Mouse (Mus musculus): ENCODE results near the gene Slc17a7. TPM values are rescaled to one million over a fixed set of nuclear protein-coding genes. Genes with fewer than 3 reads are reported as not detected.
"Not testable (repeated sequence)": the region's sequence is repeated elsewhere in the genome, so short reads cannot be mapped to it uniquely, and the experiment has no call there.

Gene Slc17a7
- polyA plus RNA-seq, 1 experiment from 2014 or later, result not detected

GRCm38 (mm10) chr7:45121966-45122365 is 41.8 kb upstream of the Slc17a7 start:
- H3K9me3 ChIP-seq (ENCODE audit: control insufficient read depth, low read length), result no peaks in the 10 kb centered on the region
- H3K36me3 ChIP-seq (ENCODE audit: control insufficient read depth, insufficient read depth, low read length), result peaks cover 27% of the 10 kb centered on the region
- H3K9ac ChIP-seq (ENCODE audit: low read length), result no peak overlapping the region; the same call in 1 of the 2 replicates
- peak overlapping the region; percentile 56; the same call in 1 of the 2 replicates for H3K27ac ChIP-seq (replicated peaks)
- ATAC-seq (ENCODE audit: low FRiP score, low TSS enrichment) (no peak), DNase-seq (ENCODE audit: low spot score) (no peak)
- H3K4me2 ChIP-seq (replicated peaks; ENCODE audit: low read depth), result no peak overlapping the region
- H3K4me1 ChIP-seq (replicated peaks; ENCODE audit: control insufficient read depth, insufficient read depth), result 0 out of 2 replicates have a peak, but pooled peaks cover 3% of the 10 kb centered on the region
- no peaks in the 10 kb centered on the region for H3K27me3 ChIP-seq (ENCODE audit: control insufficient read depth, insufficient read depth, low read length)
- TF ChIP-seq CTCF (IDR thresholded peaks at IDR 0.05; ENCODE audit: low read depth) (no peak), EP300 (optimal IDR thresholded peaks at IDR 0.05) (no peak)
- no peak overlapping the region for H3K4me3 ChIP-seq (ENCODE audit: low read depth, low read length)

- DNase-seq (ENCODE audit: low spot score) (no peak), ATAC-seq (ENCODE audit: low FRiP score, low TSS enrichment) (no peak)
- H3K9ac ChIP-seq (ENCODE audit: low read length), result peak overlapping the region; percentile 94; the same call in 1 of the 2 replicates
- H3K27ac ChIP-seq (replicated peaks), result no peak overlapping the region
- no peak for TF ChIP-seq EP300 (optimal IDR thresholded peaks at IDR 0.05)
- TF ChIP-seq CTCF (IDR thresholded peaks at IDR 0.05; ENCODE audit: low read depth), result no peak
- peaks cover 29% of the 10 kb centered on the region for H3K36me3 ChIP-seq (ENCODE audit: control insufficient read depth, insufficient read depth, low read length)
- H3K27me3 ChIP-seq (ENCODE audit: control insufficient read depth, insufficient read depth, low read length), result no peaks in the 10 kb centered on the region
- peak overlapping the region; percentile 81 for H3K4me2 ChIP-seq (replicated peaks; ENCODE audit: low read depth)
- WGBS, result 74% methylated on average over 15 of the region's 15 CpGs
- H3K4me1 ChIP-seq (replicated peaks; ENCODE audit: control insufficient read depth, insufficient read depth), result 0 out of 2 replicates have a peak, but pooled peaks cover 5% of the 10 kb centered on the region
- no peaks in the 10 kb centered on the region for H3K9me3 ChIP-seq (ENCODE audit: control insufficient read depth, low read length)
- H3K4me3 ChIP-seq (ENCODE audit: low read depth, low read length), result peak overlapping the region; percentile 94
Measured at GRCm38 (mm10) chr7:45122561-45123185, 41.1 kb upstream of the Slc17a7 start.

DNA sequence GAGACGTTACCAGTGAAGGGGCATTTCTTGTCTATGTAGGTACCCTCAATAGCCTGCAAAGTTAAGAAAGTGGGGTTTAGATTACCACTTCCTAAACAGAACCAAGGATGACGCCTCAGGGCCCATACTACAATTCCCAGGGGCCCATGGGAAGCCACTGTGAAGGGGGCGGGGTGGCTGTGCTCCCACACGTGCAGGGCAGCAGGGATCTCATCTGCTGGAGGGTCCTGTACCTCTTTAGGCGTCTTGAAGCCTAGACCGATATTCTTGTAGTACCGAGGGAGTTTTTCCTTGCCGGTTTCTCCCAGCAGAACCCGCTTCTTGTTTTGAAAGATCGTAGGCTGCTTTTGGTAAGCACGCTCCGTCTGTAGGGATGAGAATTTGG is 40.6 kb upstream of the Slc17a7 start:
- H3K27me3 ChIP-seq (ENCODE audit: control insufficient read depth, insufficient read depth, low read length), result no peaks in the 10 kb centered on the region
- H3K27ac ChIP-seq (replicated peaks), result peak overlapping the region; percentile 93; the same call in 1 of the 2 replicates
- no peaks in the 10 kb centered on the region for H3K9me3 ChIP-seq (ENCODE audit: control insufficient read depth, low read length)
- peaks cover 29% of the 10 kb centered on the region for H3K36me3 ChIP-seq (ENCODE audit: control insufficient read depth, insufficient read depth, low read length)
- 0 out of 2 replicates have a peak, but pooled peaks cover 5% of the 10 kb centered on the region for H3K4me1 ChIP-seq (replicated peaks; ENCODE audit: control insufficient read depth, insufficient read depth)
- peak overlapping the region; percentile 94 for H3K4me3 ChIP-seq (ENCODE audit: low read depth, low read length)
- WGBS, result 14% methylated on average over 12 of the region's 12 CpGs
- no peak for ATAC-seq (ENCODE audit: low FRiP score, low TSS enrichment)
- peak overlapping the region; percentile 94 for H3K9ac ChIP-seq (ENCODE audit: low read length)
- no peak for TF ChIP-seq EP300 (optimal IDR thresholded peaks at IDR 0.05)
- DNase-seq (ENCODE audit: low spot score), result peak; percentile 68
- H3K4me2 ChIP-seq (replicated peaks; ENCODE audit: low read depth), result peak overlapping the region; percentile 81

DNA sequence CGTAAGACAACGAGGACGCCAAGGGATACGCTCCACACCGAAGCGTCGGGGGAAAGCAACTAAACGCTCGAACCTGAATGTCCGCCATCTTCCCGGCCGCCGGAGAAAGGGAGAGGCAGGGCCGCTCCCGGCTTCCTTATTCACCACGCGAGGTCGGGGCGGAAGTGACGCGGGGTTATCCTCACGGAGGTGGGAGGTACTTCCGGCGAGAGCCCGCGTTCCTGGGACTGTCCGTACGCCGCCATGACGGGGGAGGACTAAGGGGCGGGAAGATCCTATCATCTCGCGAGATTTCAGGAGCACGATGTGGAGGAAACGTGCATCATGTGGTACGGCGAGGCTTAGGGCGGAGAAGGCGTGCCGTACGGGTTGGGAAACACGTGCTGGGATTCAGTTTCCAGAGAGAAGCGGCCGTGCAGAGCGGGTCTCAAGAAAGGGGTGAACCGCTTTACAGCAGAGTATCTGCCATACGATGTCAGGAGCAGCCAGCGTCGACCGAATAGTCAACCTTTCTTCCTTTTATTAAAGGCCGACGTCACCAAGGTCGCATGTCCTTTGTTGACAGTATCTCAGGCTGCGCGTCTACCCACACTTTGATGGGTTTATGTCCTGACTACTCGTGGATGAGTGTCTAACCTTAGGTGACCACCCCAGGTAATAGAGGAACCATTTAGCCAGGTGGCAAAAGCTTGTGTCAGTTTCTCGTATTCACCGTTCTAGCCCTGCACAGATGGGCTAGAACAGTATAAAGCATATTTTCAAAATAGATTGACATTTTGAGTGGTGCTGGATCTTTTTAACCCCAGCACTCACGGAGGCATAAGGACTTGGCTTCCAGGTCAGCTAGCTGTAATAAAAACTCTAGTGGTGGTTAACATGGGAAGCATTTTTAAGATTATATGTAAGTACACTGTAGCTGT is 39.3 kb upstream of the Slc17a7 start, which contains the start of gene Rps11:
Rps11 (minus strand) TSS at position 216 of the 920 bp plus-strand sequence.
- Histone ChIP-seq H3K4me2 (replicated peaks; ENCODE audit: low read depth) (peak within 1 kb of the TSS; percentile 81), H3K4me1 (replicated peaks; ENCODE audit: control insufficient read depth, insufficient read depth) (0 out of 2 replicates have a peak, but pooled peaks cover 5% of the 10 kb centered on the region)
- peak; percentile 99 for DNase-seq (ENCODE audit: low spot score)

DNA sequence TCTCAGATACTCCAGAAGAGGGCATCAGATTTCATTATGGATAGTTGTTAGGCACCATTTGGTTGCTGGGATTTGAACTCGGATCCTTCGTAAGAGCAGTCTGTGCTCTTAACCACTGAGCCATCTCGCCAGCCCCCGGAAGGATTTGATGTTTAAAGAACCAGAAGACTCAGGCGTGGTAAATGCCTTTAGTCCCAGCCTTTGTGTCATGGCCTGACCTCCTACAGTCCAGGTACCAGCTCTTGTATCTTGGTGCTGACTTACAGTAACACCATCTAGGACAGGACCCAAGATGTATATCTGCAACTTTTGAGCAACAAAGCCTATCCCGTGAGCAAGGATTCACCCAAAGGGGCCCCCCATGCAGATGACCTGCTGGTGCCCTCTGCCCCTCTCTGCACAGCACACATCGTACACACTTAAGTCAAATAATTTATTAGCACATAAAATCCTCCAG is 38.6 kb upstream of the Slc17a7 start:
- peak; percentile 61 for TF ChIP-seq CTCF (IDR thresholded peaks at IDR 0.05; ENCODE audit: low read depth)
- TF ChIP-seq EP300 (optimal IDR thresholded peaks at IDR 0.05), result no peak
- peaks cover 24% of the 10 kb centered on the region for H3K36me3 ChIP-seq (ENCODE audit: control insufficient read depth, insufficient read depth, low read length)
- ATAC-seq (ENCODE audit: low FRiP score, low TSS enrichment), result no peak
- H3K9ac ChIP-seq (ENCODE audit: low read length), result no peak overlapping the region
- H3K4me2 ChIP-seq (replicated peaks; ENCODE audit: low read depth), result no peak overlapping the region
- no peaks in the 10 kb centered on the region for H3K27me3 ChIP-seq (ENCODE audit: control insufficient read depth, insufficient read depth, low read length)
- no peak overlapping the region for H3K4me3 ChIP-seq (ENCODE audit: low read depth, low read length)
- DNase-seq (ENCODE audit: low spot score), result no peak
- 0 out of 2 replicates have a peak, but pooled peaks cover 5% of the 10 kb centered on the region for H3K4me1 ChIP-seq (replicated peaks; ENCODE audit: control insufficient read depth, insufficient read depth)
- H3K27ac ChIP-seq (replicated peaks), result 0 out of 2 replicates have a peak overlapping the region, but pooled peaks have one; percentile 18
- no peaks in the 10 kb centered on the region for H3K9me3 ChIP-seq (ENCODE audit: control insufficient read depth, low read length)
- WGBS, result 25% methylated on average over 7 of the region's 7 CpGs

More for the DNA sequence above, 39.3 kb upstream of the Slc17a7 start, which contains the start of gene Rps11:
- Histone ChIP-seq H3K4me3 (ENCODE audit: low read depth, low read length) (peak within 1 kb of the TSS; percentile 94), H3K9me3 (ENCODE audit: control insufficient read depth, low read length) (no peaks in the 10 kb centered on the region), H3K27ac (replicated peaks) (peak within 1 kb of the TSS; percentile 93), H3K9ac (ENCODE audit: low read length) (peak within 1 kb of the TSS; percentile 94), H3K27me3 (ENCODE audit: control insufficient read depth, insufficient read depth, low read length) (no peaks in the 10 kb centered on the region), H3K36me3 (ENCODE audit: control insufficient read depth, insufficient read depth, low read length) (peaks cover 29% of the 10 kb centered on the region)
- ATAC-seq (ENCODE audit: low FRiP score, low TSS enrichment), result peak; percentile 88
- TF ChIP-seq CTCF (IDR thresholded peaks at IDR 0.05; ENCODE audit: low read depth) (no peak), EP300 (optimal IDR thresholded peaks at IDR 0.05) (peak; percentile 90)
- under 1% methylated on average over 59 of the region's 59 CpGs for WGBS

GRCm38 (mm10) chr7:45125649-45126048 is 38.1 kb upstream of the Slc17a7 start:
- WGBS, result 67% methylated on average over 5 of the region's 5 CpGs
- DNase-seq (ENCODE audit: low spot score); H3K9me3 ChIP-seq (ENCODE audit: control insufficient read depth, low read length); H3K4me3 ChIP-seq (ENCODE audit: low read depth, low read length); ATAC-seq (ENCODE audit: low FRiP score, low TSS enrichment); H3K27me3 ChIP-seq (ENCODE audit: control insufficient read depth, insufficient read depth, low read length); H3K27ac ChIP-seq (replicated peaks); H3K9ac ChIP-seq (ENCODE audit: low read length); H3K4me2 ChIP-seq (replicated peaks; ENCODE audit: low read depth); H3K4me1 ChIP-seq (replicated peaks; ENCODE audit: control insufficient read depth, insufficient read depth): not testable (repeated sequence)
- H3K36me3 ChIP-seq (ENCODE audit: control insufficient read depth, insufficient read depth, low read length), result peaks cover 24% of the 10 kb centered on the region

Measured in stomach, postnatal 0 days (tissue).